Mouse (Mus musculus): ENCODE measurements at regions not wholly inside any gene's neighbourhood (a gene's known extent, or its start where the extent isn't known, plus 50 kb on each side); places are given as distances from the start of the nearest gene placed in this dataset.

GRCm38 (mm10) chr1:51697265-51698192 is 218.3 kb downstream of the Myo1b start:
- Histone ChIP-seq H3K79me2 (ENCODE audit: control insufficient read depth, insufficient read depth) (no peaks in the 10 kb centered on the region), H3K79me3 (ENCODE audit: low read depth) (no peaks in the 10 kb centered on the region), H3K36me3 (ENCODE audit: control insufficient read depth, insufficient read depth) (no peaks in the 10 kb centered on the region), H3K27me3 (ENCODE audit: control insufficient read depth, insufficient read depth, insufficient read length) (no peaks in the 10 kb centered on the region), H3ac (ENCODE audit: control insufficient read depth, insufficient read length, low read depth) (no peak overlapping the region), H3K4me3 (ENCODE audit: insufficient read depth, poor library complexity, severe bottlenecking) (no peak overlapping the region)
- TF ChIP-seq USF1 (IDR thresholded peaks at IDR 0.05; ENCODE audit: low read depth) = no peak
- no peak for TF ChIP-seq MAX (IDR thresholded peaks at IDR 0.05)
- no peak for TF ChIP-seq CTCF (IDR thresholded peaks at IDR 0.05; ENCODE audit: control insufficient read depth, insufficient read depth, insufficient read length)
- no peak for TF ChIP-seq CEBPB (IDR thresholded peaks at IDR 0.05; ENCODE audit: low read depth)
- TF ChIP-seq MYOG (IDR thresholded peaks at IDR 0.05; ENCODE audit: control insufficient read depth, extremely low read depth, insufficient read length) = no peak
- TF ChIP-seq MYOD1 (IDR thresholded peaks at IDR 0.05; ENCODE audit: control insufficient read depth, insufficient read length, low read depth) = no peak
- no peak for TF ChIP-seq FOSL1 (IDR thresholded peaks at IDR 0.05; ENCODE audit: insufficient read depth, low read length, poor library complexity, severe bottlenecking)

GRCm38 (mm10) chr1:51696471-51696870 is 218.2 kb upstream of the Nabp1 start:
- no peaks in the 10 kb centered on the region for H3K36me3 ChIP-seq (ENCODE audit: control insufficient read depth, insufficient read depth)
- H3K79me2 ChIP-seq (ENCODE audit: control insufficient read depth, insufficient read depth) = no peaks in the 10 kb centered on the region
- H3K79me3 ChIP-seq (ENCODE audit: low read depth) = no peaks in the 10 kb centered on the region
- no peak overlapping the region for H3ac ChIP-seq (ENCODE audit: control insufficient read depth, insufficient read length, low read depth)
- no peak for TF ChIP-seq MAX (IDR thresholded peaks at IDR 0.05)
- TF ChIP-seq CEBPB (IDR thresholded peaks at IDR 0.05; ENCODE audit: low read depth) = no peak
- no peak for TF ChIP-seq MYOG (IDR thresholded peaks at IDR 0.05; ENCODE audit: control insufficient read depth, extremely low read depth, insufficient read length)
- no peak for TF ChIP-seq CTCF (IDR thresholded peaks at IDR 0.05; ENCODE audit: control insufficient read depth, insufficient read depth, insufficient read length)
- no peak for TF ChIP-seq USF1 (IDR thresholded peaks at IDR 0.05; ENCODE audit: low read depth)
- no peak for TF ChIP-seq MYOD1 (IDR thresholded peaks at IDR 0.05; ENCODE audit: control insufficient read depth, insufficient read length, low read depth)
- no peak for TF ChIP-seq FOSL1 (IDR thresholded peaks at IDR 0.05; ENCODE audit: insufficient read depth, low read length, poor library complexity, severe bottlenecking)
- H3K27me3 ChIP-seq (ENCODE audit: control insufficient read depth, insufficient read depth, insufficient read length) = no peaks in the 10 kb centered on the region
- no peak overlapping the region for H3K4me3 ChIP-seq (ENCODE audit: insufficient read depth, poor library complexity, severe bottlenecking)

GRCm38 (mm10) chr1:51690878-51691277 is 212.7 kb upstream of the Nabp1 start:
- Histone ChIP-seq H3K4me3 (ENCODE audit: insufficient read depth, poor library complexity, severe bottlenecking) (no peak overlapping the region), H3K36me3 (ENCODE audit: control insufficient read depth, insufficient read depth) (no peaks in the 10 kb centered on the region), H3K79me3 (ENCODE audit: low read depth) (no peaks in the 10 kb centered on the region), H3ac (ENCODE audit: control insufficient read depth, insufficient read length, low read depth) (no peak overlapping the region), H3K79me2 (ENCODE audit: control insufficient read depth, insufficient read depth) (no peaks in the 10 kb centered on the region), H3K27me3 (ENCODE audit: control insufficient read depth, insufficient read depth, insufficient read length) (no peaks in the 10 kb centered on the region)
- TF ChIP-seq CTCF (IDR thresholded peaks at IDR 0.05; ENCODE audit: control insufficient read depth, insufficient read depth, insufficient read length) = no peak
- no peak for TF ChIP-seq MYOG (IDR thresholded peaks at IDR 0.05; ENCODE audit: control insufficient read depth, extremely low read depth, insufficient read length)
- no peak for TF ChIP-seq FOSL1 (IDR thresholded peaks at IDR 0.05; ENCODE audit: insufficient read depth, low read length, poor library complexity, severe bottlenecking)

- no peaks in the 10 kb centered on the region for H3K27me3 ChIP-seq (ENCODE audit: control insufficient read depth, insufficient read depth, insufficient read length)
- no peak for TF ChIP-seq CEBPB (IDR thresholded peaks at IDR 0.05; ENCODE audit: low read depth)
- no peak for TF ChIP-seq MYOD1 (IDR thresholded peaks at IDR 0.05; ENCODE audit: control insufficient read depth, insufficient read length, low read depth)
- no peak for TF ChIP-seq CTCF (IDR thresholded peaks at IDR 0.05; ENCODE audit: control insufficient read depth, insufficient read depth, insufficient read length)
- TF ChIP-seq USF1 (IDR thresholded peaks at IDR 0.05; ENCODE audit: low read depth) = no peak
- no peak for TF ChIP-seq MYOG (IDR thresholded peaks at IDR 0.05; ENCODE audit: control insufficient read depth, extremely low read depth, insufficient read length)
- no peak for TF ChIP-seq MAX (IDR thresholded peaks at IDR 0.05)
- no peaks in the 10 kb centered on the region for H3K36me3 ChIP-seq (ENCODE audit: control insufficient read depth, insufficient read depth)
- H3K4me3 ChIP-seq (ENCODE audit: insufficient read depth, poor library complexity, severe bottlenecking) = no peak overlapping the region
- no peak overlapping the region for H3ac ChIP-seq (ENCODE audit: control insufficient read depth, insufficient read length, low read depth)
- no peaks in the 10 kb centered on the region for H3K79me2 ChIP-seq (ENCODE audit: control insufficient read depth, insufficient read depth)
- H3K79me3 ChIP-seq (ENCODE audit: low read depth) = no peaks in the 10 kb centered on the region
These were observed 211.4 kb upstream of the Nabp1 start for GRCm38 (mm10) chr1:51689461-51690223.

- no peaks in the 10 kb centered on the region for H3K36me3 ChIP-seq (ENCODE audit: control insufficient read depth, insufficient read depth)
- H3K4me3 ChIP-seq (ENCODE audit: insufficient read depth, poor library complexity, severe bottlenecking) = no peak overlapping the region
- H3ac ChIP-seq (ENCODE audit: control insufficient read depth, insufficient read length, low read depth) = no peak overlapping the region
- TF ChIP-seq MYOG (IDR thresholded peaks at IDR 0.05; ENCODE audit: control insufficient read depth, extremely low read depth, insufficient read length) (no peak), MAX (IDR thresholded peaks at IDR 0.05) (no peak), CTCF (IDR thresholded peaks at IDR 0.05; ENCODE audit: control insufficient read depth, insufficient read depth, insufficient read length) (no peak), CEBPB (IDR thresholded peaks at IDR 0.05; ENCODE audit: low read depth) (no peak), FOSL1 (IDR thresholded peaks at IDR 0.05; ENCODE audit: insufficient read depth, low read length, poor library complexity, severe bottlenecking) (no peak)
- H3K79me2 ChIP-seq (ENCODE audit: control insufficient read depth, insufficient read depth) = no peaks in the 10 kb centered on the region
- no peaks in the 10 kb centered on the region for H3K79me3 ChIP-seq (ENCODE audit: low read depth)
- H3K27me3 ChIP-seq (ENCODE audit: control insufficient read depth, insufficient read depth, insufficient read length) = no peaks in the 10 kb centered on the region
These were observed 210.7 kb upstream of the Nabp1 start for GRCm38 (mm10) chr1:51688946-51689345.
